Mouse (Mus musculus) ES-E14 (cell line): ENCODE measurements around the gene Slc22a18. TPM values are rescaled to one million over a fixed set of nuclear protein-coding genes. Genes with fewer than 3 reads are reported as not detected.

Experiments
- DNase-seq: peaks from one replicate; pipeline ENCODE4 v3.0.0-alpha.2; 2013; ENCODE audit warnings: low read depth, low spot score
- H3K27ac ChIP-seq: 2 replicates; pipeline ENCODE4 v1.5.1; 2012; ENCODE audit warnings: low read depth, mild to moderate bottlenecking, low read length, moderate library complexity, mixed read lengths; ENCODE audit not compliant: poor library complexity, insufficient read depth, severe bottlenecking
- H3K36me3 ChIP-seq: 2 replicates; pipeline ENCODE4 v1.6.1; 2012; ENCODE audit warnings: mild to moderate bottlenecking, low read length, moderate library complexity, mixed read lengths; ENCODE audit not compliant: control insufficient read depth, poor library complexity, insufficient read depth, severe bottlenecking
- H3K4me1 ChIP-seq, 2 experiments: fragments of 150-350 bp in 1 of 2; sonication (generic) in 1 of 2; 2 replicates each; pipeline ENCODE4 v1.6.1; 2012; ENCODE audit warnings: low read length in 2 of 2, mild to moderate bottlenecking in 1 of 2, mixed read lengths in 1 of 2; ENCODE audit not compliant: control insufficient read depth in 2 of 2, insufficient read depth in 2 of 2, poor library complexity in 1 of 2
- H3K4me3 ChIP-seq, 2 experiments: fragments of 150-350 bp in 1 of 2; sonication (generic) in 1 of 2; 2 replicates each; pipeline ENCODE4 v1.5.1; 2012; ENCODE audit warnings: low read length in 2 of 2, low read depth in 1 of 2, mild to moderate bottlenecking in 1 of 2, mixed read lengths in 1 of 2; ENCODE audit not compliant: insufficient read depth in 1 of 2, poor library complexity in 1 of 2, severe bottlenecking in 1 of 2
- H3K9ac ChIP-seq: 2 replicates; pipeline ENCODE4 v1.6.1; 2012; ENCODE audit warnings: low read depth, mild to moderate bottlenecking, low read length, mixed read lengths; ENCODE audit not compliant: poor library complexity, insufficient read depth, severe bottlenecking
- H3K9me3 ChIP-seq: fragments of 150-350 bp; sonication (generic); 2 replicates; pipeline ENCODE4 v1.6.1; 2012; ENCODE audit warnings: low read depth, mild to moderate bottlenecking, low read length; ENCODE audit not compliant: control insufficient read depth, insufficient read depth
- CHD2 ChIP-seq: IDR thresholded peaks from 2 replicates; pipeline ENCODE4 v1.6.1; 2014; ENCODE audit warnings: mild to moderate bottlenecking, low read depth, low read length, inconsistent platforms
- HCFC1 ChIP-seq: IDR thresholded peaks from 2 replicates; pipeline ENCODE4 v1.6.1; 2012; ENCODE audit warnings: low read length, inconsistent platforms, borderline replicate concordance; ENCODE audit not compliant: insufficient read depth
- MAFK ChIP-seq: IDR thresholded peaks from 2 replicates; pipeline ENCODE4 v1.6.1; 2014; ENCODE audit warnings: mild to moderate bottlenecking, low read depth, low read length, inconsistent platforms; ENCODE audit not compliant: insufficient read depth
- ZC3H11A ChIP-seq: IDR thresholded peaks from 2 replicates; pipeline ENCODE4 v1.6.1; 2012; ENCODE audit warnings: low read depth, mild to moderate bottlenecking, inconsistent platforms, low read length, borderline replicate concordance
- ZNF384 ChIP-seq: IDR thresholded peaks from 2 replicates; pipeline ENCODE4 v1.6.1; 2012; ENCODE audit warnings: low read depth, low read length, inconsistent platforms
- in situ Hi-C, 2 experiments: fragments of 600-800 bp; cut with MboI; formaldehyde crosslinking; loops; one replicate each; pipeline ENCODE4 v1.15.1; 2025; ENCODE audit warnings: low sequenced_read_pairs in 2 of 2, inconsistent platforms in 1 of 2; ENCODE audit not compliant: unreplicated experiment in 2 of 2
- total RNA-seq: library from RNA; depleted of rRNA; stranded (reverse); fragments of 300-350 nt; gene quantifications from 2 replicates; pipeline ENCODE4 v1.2.3, GENCODE M21; 2012; rRNA removed

Slc22a18 gene
- total RNA-seq: 1.5 and 4.6 TPM in 2 replicates

DNA sequence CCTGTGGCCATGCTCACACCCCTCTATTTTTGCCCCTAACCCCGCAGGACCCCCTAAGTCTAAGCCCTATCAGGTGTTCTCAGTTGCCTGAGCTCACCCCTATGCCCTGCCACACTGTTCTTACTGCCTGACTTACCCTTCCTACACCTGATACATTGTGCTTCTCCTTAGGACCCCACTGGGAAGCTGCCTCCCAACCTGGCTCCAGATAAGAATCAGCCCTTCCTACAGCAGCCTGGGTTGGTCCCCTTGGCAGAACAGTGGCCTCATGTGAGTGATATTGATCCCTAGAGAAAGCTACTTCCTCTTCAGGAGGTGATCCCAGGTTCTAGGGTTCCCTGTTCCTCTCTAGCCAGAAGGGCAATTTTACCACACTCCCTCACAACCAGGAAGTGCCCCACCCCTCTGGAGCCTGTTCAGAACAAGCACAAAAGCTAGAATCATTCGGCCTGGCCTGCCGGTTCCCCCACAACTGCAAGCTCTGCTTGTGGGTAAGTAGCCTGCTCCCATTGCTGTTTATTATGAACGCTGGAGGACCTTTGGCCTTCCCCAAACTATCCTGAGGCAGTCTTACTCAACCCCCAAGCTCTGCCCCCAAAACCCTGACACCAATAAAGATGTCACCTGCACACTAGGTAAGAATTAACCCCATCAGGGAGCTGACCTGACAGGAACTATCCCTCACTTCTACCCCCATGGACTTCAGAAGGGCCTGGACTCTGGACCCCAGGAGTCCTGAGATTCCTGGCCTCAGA is at the start of gene Slc22a18:
Gene Slc22a18, plus strand, starts transcription at position 390 of the 755 bp plus-strand sequence.
- Histone ChIP-seq H3K36me3 (no peaks in the 10 kb centered on the region), H3K9ac (no peak within 1 kb of the TSS), H3K27ac (no peak within 1 kb of the TSS; the same call in 1 of the 2 replicates), H3K4me1 (peaks cover 0 to 14% of the 10 kb centered on the region in 2 experiments; a peak in 1 of 4 replicates), H3K4me3 (peak within 1 kb of the TSS; percentile 25 to 55; a peak in 3 of 4 replicates), H3K9me3 (no peaks in the 10 kb centered on the region)
- DNase-seq: no peak
- in situ Hi-C loops: no loop called here
- TF ChIP-seq CHD2 (no peak), ZC3H11A (no peak), HCFC1 (no peak), MAFK (no peak), ZNF384 (no peak)

DNA sequence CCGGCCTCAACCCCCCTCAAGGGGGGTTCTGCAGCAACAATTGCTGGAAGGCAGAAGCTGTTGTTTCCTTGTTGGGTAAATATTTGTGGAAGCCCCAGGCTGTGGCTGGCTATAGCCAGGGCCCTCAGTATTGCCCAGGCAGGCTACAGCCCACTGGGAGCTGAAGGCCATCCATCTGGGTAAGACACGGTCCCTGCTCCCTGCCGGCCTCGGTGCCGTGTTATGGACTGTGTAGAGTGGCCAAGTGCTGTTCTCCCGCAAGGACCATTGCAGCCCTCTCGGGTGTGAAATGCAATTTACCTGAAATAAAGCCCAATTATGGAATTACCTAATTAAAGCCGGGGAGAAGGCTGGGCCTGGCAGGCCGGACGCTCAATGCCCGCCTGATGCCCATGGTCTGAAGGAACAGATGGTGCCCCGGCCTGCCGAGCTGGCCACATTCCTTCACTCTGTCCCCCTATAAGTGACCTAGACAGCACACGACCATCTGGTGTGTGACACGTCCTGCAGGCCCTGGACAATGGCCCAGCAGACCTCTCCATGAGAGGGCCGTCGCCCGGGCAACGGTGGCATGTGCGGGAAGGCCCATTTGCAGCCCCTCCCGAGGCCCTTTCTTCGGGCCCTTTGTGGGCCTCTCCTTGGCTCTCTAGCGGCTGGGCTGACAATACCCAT is 45.3 kb upstream of the Slc22a18 start:
- Histone ChIP-seq H3K36me3 (no peaks in the 10 kb centered on the region), H3K9me3 (no peaks in the 10 kb centered on the region), H3K27ac (no peak overlapping the region), H3K4me3 (no peak overlapping the region), H3K9ac (no peak overlapping the region), H3K4me1 (peaks cover 0 to 7% of the 10 kb centered on the region in 2 experiments; a peak in 2 of 4 replicates)
- TF ChIP-seq CHD2 (no peak), ZC3H11A (no peak), MAFK (no peak), ZNF384 (no peak), HCFC1 (no peak)
- in situ Hi-C loops: no loop called here
- no peak for DNase-seq

DNA sequence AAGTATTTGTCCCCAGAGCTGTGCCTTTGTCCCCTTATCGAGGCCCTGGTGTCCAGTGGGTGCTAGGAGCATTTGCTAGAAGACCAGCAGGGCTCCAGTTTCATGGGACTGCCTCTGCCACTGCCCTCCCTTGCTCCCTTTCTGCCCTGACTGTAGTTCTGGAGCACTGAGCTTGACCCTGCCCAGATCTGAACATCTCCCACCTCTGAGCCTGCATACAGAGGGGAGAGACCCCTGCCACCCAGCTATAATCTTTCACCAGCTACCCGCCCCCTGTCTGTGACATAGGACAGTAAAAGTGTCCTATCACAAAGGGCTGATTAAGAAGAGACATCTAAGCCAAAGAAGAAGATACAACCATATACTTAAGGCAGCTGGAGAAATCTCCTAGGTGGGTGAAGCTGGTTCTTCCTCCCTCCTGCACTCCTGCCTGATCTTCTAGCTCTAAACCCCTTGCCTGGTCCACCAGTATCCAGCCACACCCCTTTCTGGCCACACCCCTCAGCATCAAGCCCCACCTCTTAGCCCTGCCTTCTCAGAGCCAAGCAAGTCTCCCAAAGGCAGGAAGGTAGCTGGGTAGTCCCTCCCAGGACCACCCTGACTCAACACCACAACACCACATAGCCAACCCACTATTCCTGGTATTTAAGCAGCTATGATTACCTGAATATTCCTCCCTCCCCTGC is 44.6 kb upstream of the Slc22a18 start:
- Histone ChIP-seq H3K9me3 (no peaks in the 10 kb centered on the region), H3K27ac (no peak overlapping the region), H3K36me3 (no peaks in the 10 kb centered on the region), H3K4me3 (no peak overlapping the region), H3K9ac (no peak overlapping the region), H3K4me1 (peaks cover 0 to 8% of the 10 kb centered on the region in 2 experiments; a peak in 2 of 4 replicates)
- no peak for TF ChIP-seq HCFC1
- TF ChIP-seq MAFK: no peak
- TF ChIP-seq CHD2: no peak
- no peak for TF ChIP-seq ZNF384
- no peak for TF ChIP-seq ZC3H11A
- DNase-seq: no peak
- in situ Hi-C loops: no loop called here

DNA sequence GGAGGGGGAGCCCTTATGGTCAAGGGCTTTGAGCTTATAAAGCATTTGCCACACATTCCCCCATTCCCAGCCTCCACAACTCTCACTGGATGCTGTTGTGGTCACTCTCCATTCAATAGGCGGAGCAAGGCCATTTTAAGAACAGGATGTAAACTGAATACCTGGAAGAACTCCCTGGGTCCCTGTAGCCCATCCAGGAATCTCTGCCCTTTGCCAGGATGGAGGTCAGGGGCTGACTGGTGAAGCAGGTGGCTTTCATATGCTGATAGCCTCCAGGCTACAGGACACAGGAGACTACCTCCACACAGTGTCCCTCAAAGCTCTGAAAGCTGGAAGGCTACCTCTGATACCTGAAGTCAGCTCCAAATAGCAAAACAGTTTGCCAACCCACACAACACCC is 40.9 kb upstream of the Slc22a18 start:
- H3K4me1 ChIP-seq: peaks cover 1 to 20% of the 10 kb centered on the region in 2 experiments; a peak in 3 of 4 replicates
- in situ Hi-C loops: no loop called here
- DNase-seq: no peak
- H3K9ac ChIP-seq: no peak overlapping the region
- H3K9me3 ChIP-seq: no peaks in the 10 kb centered on the region
- no peaks in the 10 kb centered on the region for H3K36me3 ChIP-seq
- no peak overlapping the region for H3K4me3 ChIP-seq
- H3K27ac ChIP-seq: no peak overlapping the region
- TF ChIP-seq ZC3H11A: no peak
- no peak for TF ChIP-seq HCFC1
- no peak for TF ChIP-seq MAFK
- no peak for TF ChIP-seq ZNF384
- TF ChIP-seq CHD2: no peak
